In the genomic region with DNA sequence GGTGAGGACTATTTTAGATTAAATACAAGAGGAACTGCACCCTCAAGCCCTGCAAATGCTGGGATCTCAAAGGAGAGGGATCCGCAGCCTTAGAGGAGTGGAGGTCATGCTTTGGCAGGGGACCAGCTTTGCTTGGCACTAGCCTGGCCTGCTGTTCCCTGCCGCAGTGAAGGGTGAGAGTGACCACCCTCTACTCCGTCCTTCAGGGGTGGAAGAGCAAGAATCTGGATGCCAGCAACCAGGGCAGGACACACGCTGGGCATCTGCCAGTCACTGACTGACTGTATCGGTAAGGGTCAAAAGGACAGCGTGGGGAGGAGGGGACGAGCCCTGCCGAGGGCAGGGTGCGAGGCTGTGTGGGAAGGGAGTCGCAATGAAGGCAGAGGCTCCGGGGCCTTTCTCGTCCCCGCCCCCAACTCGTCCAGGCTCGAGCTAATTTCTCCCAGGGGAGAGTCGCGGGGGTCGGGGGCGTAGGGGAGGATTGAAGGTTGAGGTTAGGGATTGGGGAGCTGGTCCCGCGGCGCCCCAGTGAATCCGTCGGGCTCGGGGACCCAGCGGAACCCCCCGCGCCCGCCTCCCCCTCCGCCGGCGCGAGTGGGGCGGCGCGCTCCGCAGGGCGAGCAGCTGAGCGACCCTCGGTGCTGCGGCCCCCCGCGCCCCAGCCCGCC, we compare ENCODE assay signal across 8 mouse cellular contexts. TPM values are rescaled to one million over a fixed set of nuclear protein-coding genes. Genes with fewer than 3 reads are reported as not detected.
DNase-seq lines count a peak whose midpoint lies in the region; ATAC-seq and TF ChIP-seq lines count a peak whose summit lies in the region.

Gene Rasl10b, plus strand, starts transcription at position 51 of the 668 bp plus-strand sequence.

- H3K4me2 ChIP-seq in heart, embryonic 12.5 days = peak within 1 kb of the TSS; percentile 94
- H3K4me2 ChIP-seq in kidney, embryonic 16.5 days (replicated peaks; ENCODE audit: low read depth, low read length) = peak within 1 kb of the TSS; percentile 96
- H3K4me2 ChIP-seq in liver, embryonic 16.5 days (ENCODE audit: low read depth, low read length) = peak within 1 kb of the TSS; percentile 64
- peak within 1 kb of the TSS; percentile 86 for H3K4me2 ChIP-seq in stomach, postnatal 0 days (replicated peaks; ENCODE audit: low read depth)

- peak within 1 kb of the TSS; percentile 67 for H3K27ac ChIP-seq in heart, embryonic 12.5 days (ENCODE audit: poor library complexity, severe bottlenecking)
- H3K27ac ChIP-seq in kidney, embryonic 16.5 days (ENCODE audit: low read length) = no peak within 1 kb of the TSS
- no peak within 1 kb of the TSS for H3K27ac ChIP-seq in liver, embryonic 16.5 days (ENCODE audit: low read length)
- H3K27ac ChIP-seq in stomach, postnatal 0 days (replicated peaks) = no peak within 1 kb of the TSS

- peaks cover 47% of the 10 kb centered on the region for H3K4me1 ChIP-seq in heart, embryonic 12.5 days (replicated peaks)
- H3K4me1 ChIP-seq in kidney, embryonic 16.5 days (ENCODE audit: insufficient read depth, low read length) = no peaks in the 10 kb centered on the region
- H3K4me1 ChIP-seq in liver, embryonic 16.5 days (ENCODE audit: control insufficient read depth, low read depth, low read length) = no peaks in the 10 kb centered on the region
- no peaks in the 10 kb centered on the region for H3K4me1 ChIP-seq in stomach, postnatal 0 days (replicated peaks; ENCODE audit: control insufficient read depth, insufficient read depth)

- peaks cover 31% of the 10 kb centered on the region; the same call in 1 of the 2 replicates for H3K27me3 ChIP-seq in heart, embryonic 12.5 days (replicated peaks)
- no peaks in the 10 kb centered on the region for H3K27me3 ChIP-seq in kidney, embryonic 16.5 days (ENCODE audit: insufficient read depth, low read length)
- peaks cover 40% of the 10 kb centered on the region for H3K27me3 ChIP-seq in liver, embryonic 16.5 days (ENCODE audit: control insufficient read depth, insufficient read depth, low read depth, low read length)
- H3K27me3 ChIP-seq in stomach, postnatal 0 days (ENCODE audit: control insufficient read depth, insufficient read depth, low read length) = no peaks in the 10 kb centered on the region

- TF ChIP-seq CTCF in stomach, postnatal 0 days (IDR thresholded peaks at IDR 0.05; ENCODE audit: low read depth) = no peak

- H3K9me3 ChIP-seq in heart, embryonic 12.5 days (replicated peaks) = no peaks in the 10 kb centered on the region
- no peaks in the 10 kb centered on the region for H3K9me3 ChIP-seq in kidney, embryonic 16.5 days (ENCODE audit: low read length)
- no peaks in the 10 kb centered on the region for H3K9me3 ChIP-seq in liver, embryonic 16.5 days (replicated peaks; ENCODE audit: control insufficient read depth, low read length)
- no peaks in the 10 kb centered on the region for H3K9me3 ChIP-seq in stomach, postnatal 0 days (ENCODE audit: control insufficient read depth, low read length)

- H3K4me3 ChIP-seq in heart, embryonic 12.5 days = peak within 1 kb of the TSS; percentile 97
- peak within 1 kb of the TSS; percentile 70 for H3K4me3 ChIP-seq in kidney, embryonic 16.5 days (ENCODE audit: low read length)
- peak within 1 kb of the TSS; percentile 57 for H3K4me3 ChIP-seq in liver, embryonic 16.5 days (ENCODE audit: low read depth, low read length)
- H3K4me3 ChIP-seq in stomach, postnatal 0 days (ENCODE audit: low read depth, low read length) = peak within 1 kb of the TSS; percentile 54

- WGBS in heart, embryonic 12.5 days = 2% methylated on average over 41 of the region's 44 CpGs
- 4% methylated on average over 31 of the region's 44 CpGs for WGBS in kidney, embryonic 16.5 days
- WGBS in liver, embryonic 16.5 days (ENCODE audit: insufficient replicate concordance) = 2% methylated on average over 26 of the region's 44 CpGs
- WGBS in stomach, postnatal 0 days = under 1% methylated on average over 16 of the region's 44 CpGs

- peak within 1 kb of the TSS; percentile 91 for H3K9ac ChIP-seq in heart, embryonic 12.5 days
- H3K9ac ChIP-seq in kidney, embryonic 16.5 days (replicated peaks; ENCODE audit: low read length) = peak within 1 kb of the TSS; percentile 71
- peak within 1 kb of the TSS; percentile 26; the same call in 1 of the 2 replicates for H3K9ac ChIP-seq in liver, embryonic 16.5 days (ENCODE audit: low read depth, low read length)
- peak within 1 kb of the TSS; percentile 56 for H3K9ac ChIP-seq in stomach, postnatal 0 days (ENCODE audit: low read length)

- TF ChIP-seq EP300 in stomach, postnatal 0 days (optimal IDR thresholded peaks at IDR 0.05) = no peak

- ATAC-seq in heart, embryonic 12.5 days (ENCODE audit: insufficient number of reproducible peaks, low FRiP score) = peak; percentile 68
- peak; percentile 66; the same call in 1 of the 2 replicates for ATAC-seq in kidney, embryonic 16.5 days (ENCODE audit: low FRiP score, low TSS enrichment)
- 0 out of 2 replicates have a peak, but pooled peaks have one; percentile 43 for ATAC-seq in liver, embryonic 16.5 days (ENCODE audit: low read depth)
- peak; percentile 56 for ATAC-seq in stomach, postnatal 0 days (ENCODE audit: low FRiP score, low TSS enrichment)
- ATAC-seq in activated CD4-positive, CD25-positive, alpha-beta regulatory T cell, adult 4 months = no peak

- DNase-seq in thymus, postnatal 4 days = peak; percentile 33
- DNase-seq in thymus, postnatal 0 days (ENCODE audit: low spot score) = no peak
- peak; percentile 78 to 80 for DNase-seq in cerebellum, postnatal 25 days
- DNase-seq in stomach, postnatal 0 days (ENCODE audit: low spot score) = peak; percentile 24

- H3K36me3 ChIP-seq in heart, embryonic 12.5 days = peaks cover 8% of the 10 kb centered on the region
- H3K36me3 ChIP-seq in kidney, embryonic 16.5 days (ENCODE audit: insufficient read depth, low read length) = no peaks in the 10 kb centered on the region
- no peaks in the 10 kb centered on the region for H3K36me3 ChIP-seq in liver, embryonic 16.5 days (ENCODE audit: control insufficient read depth, insufficient read depth)
- no peaks in the 10 kb centered on the region for H3K36me3 ChIP-seq in stomach, postnatal 0 days (ENCODE audit: control insufficient read depth, insufficient read depth, low read length)

RNA-seq across cellular contexts. Expression of gene Rasl10b, which starts in this region (rescaled TPM):
- polyA plus RNA-seq in thymus, postnatal 0 days (2015; fragmentation: Nextera tagmentation; extraction: Ambion mirVana) = 0.24 and 0.26 TPM in 2 replicates
- polyA plus RNA-seq in heart, embryonic 12.5 days (2016; fragmentation: Nextera tagmentation; extraction: Ambion mirVana) = 13.4 and 13.6 TPM in 2 replicates
- 0.39 and 0.57 TPM in 2 replicates for polyA plus RNA-seq in kidney, embryonic 16.5 days (2015; fragmentation: Nextera tagmentation; extraction: Ambion mirVana)
- polyA plus RNA-seq in liver, embryonic 16.5 days (2015; fragmentation: Nextera tagmentation; extraction: Ambion mirVana) = 0.02 and 0.07 TPM in 2 replicates
- 0.69 and 1.1 TPM in 2 replicates for polyA plus RNA-seq in stomach, postnatal 0 days (2015; fragmentation: Nextera tagmentation; extraction: Ambion mirVana)
- polyA plus RNA-seq in activated CD4-positive, CD25-positive, alpha-beta regulatory T cell, adult 4 months (2017; shearing (Covaris generic)) = not detected

Comparison
In these comparisons a context has a peak if more than half of its experiments do, and no peak if none do; other contexts are left out.
1. Peak in ATAC-seq, H3K4me3 ChIP-seq, H3K9ac ChIP-seq and H3K4me2 ChIP-seq in kidney, embryonic 16.5 days; RNA of the gene not detected or under 1 TPM.
2. Peak in ATAC-seq, H3K4me3 ChIP-seq, H3K9ac ChIP-seq and H3K4me2 ChIP-seq in liver, embryonic 16.5 days; RNA of the gene not detected or under 1 TPM.
3. H3K9ac ChIP-seq: peak in every context shown above with its lines; median percentile 91 in heart, embryonic 12.5 days; 71 in kidney, embryonic 16.5 days; 56 in stomach, postnatal 0 days; 26 in liver, embryonic 16.5 days.